Mouse (Mus musculus): Measurements from ENCODE around the gene Gm49354. TPM values are rescaled to one million over a fixed set of nuclear protein-coding genes. Genes with fewer than 3 reads are reported as not detected.
"Not testable (repeated sequence)": the region's sequence is repeated elsewhere in the genome, so short reads cannot be mapped to it uniquely, and the experiment has no call there.

Gm49354 gene
- polyA plus RNA-seq, 1 experiment from 2014 or later = not detected

GRCm38 (mm10) chr13:59733936-59734335 lies 48.1 kb downstream of the Gm49354 start:
- no peaks in the 10 kb centered on the region for H3K36me3 ChIP-seq (ENCODE audit: control insufficient read depth, insufficient read depth, low read length)
- ATAC-seq (no peak), DNase-seq (ENCODE audit: low spot score) (no peak)
- no peaks in the 10 kb centered on the region for H3K4me1 ChIP-seq (ENCODE audit: control insufficient read depth, insufficient read depth, low read length)
- no peaks in the 10 kb centered on the region for H3K27me3 ChIP-seq (replicated peaks; ENCODE audit: control insufficient read depth, insufficient read depth, low read length)
- 81% methylated on average over 2 of the region's 4 CpGs for WGBS
- no peaks in the 10 kb centered on the region for H3K9me3 ChIP-seq (replicated peaks; ENCODE audit: control insufficient read depth, low read length)
- H3K4me3 ChIP-seq (ENCODE audit: low read depth, low read length) = no peak overlapping the region
- no peak overlapping the region for H3K4me2 ChIP-seq (ENCODE audit: low read length)
- no peak overlapping the region for H3K27ac ChIP-seq (ENCODE audit: low read depth, low read length)
- no peak overlapping the region for H3K9ac ChIP-seq (ENCODE audit: low read length)

GRCm38 (mm10) chr13:59731652-59732051 lies 50.4 kb downstream of the Gm49354 start, which contains the start of gene Spata31d1d:
Gene Spata31d1d (minus strand): TSS chr13:59731752.
- WGBS = 42% methylated on average over 6 of the region's 7 CpGs
- Histone ChIP-seq H3K27me3 (replicated peaks; ENCODE audit: control insufficient read depth, insufficient read depth, low read length) (no peaks in the 10 kb centered on the region), H3K4me2 (ENCODE audit: low read length) (no peak within 1 kb of the TSS), H3K9me3 (replicated peaks; ENCODE audit: control insufficient read depth, low read length) (no peaks in the 10 kb centered on the region), H3K27ac (ENCODE audit: low read depth, low read length) (no peak within 1 kb of the TSS), H3K9ac (ENCODE audit: low read length) (no peak within 1 kb of the TSS), H3K36me3 (ENCODE audit: control insufficient read depth, insufficient read depth, low read length) (no peaks in the 10 kb centered on the region), H3K4me3 (ENCODE audit: low read depth, low read length) (no peak within 1 kb of the TSS), H3K4me1 (ENCODE audit: control insufficient read depth, insufficient read depth, low read length) (no peaks in the 10 kb centered on the region)
- no peak for DNase-seq (ENCODE audit: low spot score)
- no peak for ATAC-seq

- H3K9ac ChIP-seq (ENCODE audit: low read length) = no peak overlapping the region
- peak; percentile 85 for ATAC-seq
- WGBS = 25% methylated on average over 7 of the region's 7 CpGs
Observed at GRCm38 (mm10) chr13:59728378-59729093, 53.5 kb downstream of the Gm49354 start.

GRCm38 (mm10) chr13:59726139-59726867 lies 55.7 kb downstream of the Gm49354 start:
- Histone ChIP-seq H3K4me2 (ENCODE audit: low read length) (peak overlapping the region; percentile 31), H3K4me3 (ENCODE audit: low read depth, low read length) (no peak overlapping the region), H3K27ac (ENCODE audit: low read depth, low read length) (no peak overlapping the region), H3K4me1 (ENCODE audit: control insufficient read depth, insufficient read depth, low read length) (peaks cover 3% of the 10 kb centered on the region; the same call in 1 of the 2 replicates), H3K27me3 (replicated peaks; ENCODE audit: control insufficient read depth, insufficient read depth, low read length) (no peaks in the 10 kb centered on the region), H3K9me3 (replicated peaks; ENCODE audit: control insufficient read depth, low read length) (no peaks in the 10 kb centered on the region), H3K36me3 (ENCODE audit: control insufficient read depth, insufficient read depth, low read length) (no peaks in the 10 kb centered on the region), H3K9ac (ENCODE audit: low read length) (no peak overlapping the region; the same call in 1 of the 2 replicates)
- WGBS = 39% methylated on average over 29 of the region's 29 CpGs
- DNase-seq (ENCODE audit: low spot score) (peak; percentile 1), ATAC-seq (no peak)

More at GRCm38 (mm10) chr13:59728378-59729093, 53.5 kb downstream of the Gm49354 start:
- no peak overlapping the region for H3K4me3 ChIP-seq (ENCODE audit: low read depth, low read length)
- no peaks in the 10 kb centered on the region for H3K9me3 ChIP-seq (replicated peaks; ENCODE audit: control insufficient read depth, low read length)
- H3K27ac ChIP-seq (ENCODE audit: low read depth, low read length) = no peak overlapping the region
- peaks cover 3% of the 10 kb centered on the region; the same call in 1 of the 2 replicates for H3K4me1 ChIP-seq (ENCODE audit: control insufficient read depth, insufficient read depth, low read length)
- DNase-seq (ENCODE audit: low spot score) = peak; percentile 92
- no peaks in the 10 kb centered on the region for H3K27me3 ChIP-seq (replicated peaks; ENCODE audit: control insufficient read depth, insufficient read depth, low read length)
- H3K36me3 ChIP-seq (ENCODE audit: control insufficient read depth, insufficient read depth, low read length) = no peaks in the 10 kb centered on the region
- no peak overlapping the region for H3K4me2 ChIP-seq (ENCODE audit: low read length)

GRCm38 (mm10) chr13:59722089-59722488 lies 60.0 kb downstream of the Gm49354 start:
- not testable (repeated sequence) for DNase-seq (ENCODE audit: low spot score)
- whole genome bisulfite sequencing = 79% methylated on average over 1 of the region's 1 CpGs

GRCm38 (mm10) chr13:59719475-59719874 lies 62.6 kb downstream of the Gm49354 start:
- Histone ChIP-seq H3K36me3 (ENCODE audit: control insufficient read depth, insufficient read depth, low read length) (no peaks in the 10 kb centered on the region), H3K27me3 (replicated peaks; ENCODE audit: control insufficient read depth, insufficient read depth, low read length) (no peaks in the 10 kb centered on the region), H3K4me1 (ENCODE audit: control insufficient read depth, insufficient read depth, low read length) (no peaks in the 10 kb centered on the region), H3K9ac (ENCODE audit: low read length) (no peak overlapping the region), H3K4me2 (ENCODE audit: low read length) (no peak overlapping the region), H3K9me3 (replicated peaks; ENCODE audit: control insufficient read depth, low read length) (no peaks in the 10 kb centered on the region), H3K4me3 (ENCODE audit: low read depth, low read length) (no peak overlapping the region), H3K27ac (ENCODE audit: low read depth, low read length) (no peak overlapping the region)
- no peak for DNase-seq (ENCODE audit: low spot score)
- 85% methylated on average over 1 of the region's 1 CpGs for WGBS
- ATAC-seq = no peak

More at GRCm38 (mm10) chr13:59722089-59722488, 60.0 kb downstream of the Gm49354 start:
- not testable (repeated sequence) for H3K4me2 ChIP-seq (ENCODE audit: low read length); H3K9ac ChIP-seq (ENCODE audit: low read length); H3K9me3 ChIP-seq (replicated peaks; ENCODE audit: control insufficient read depth, low read length); ATAC-seq; H3K27ac ChIP-seq (ENCODE audit: low read depth, low read length); H3K4me3 ChIP-seq (ENCODE audit: low read depth, low read length); H3K4me1 ChIP-seq (ENCODE audit: control insufficient read depth, insufficient read depth, low read length); H3K27me3 ChIP-seq (replicated peaks; ENCODE audit: control insufficient read depth, insufficient read depth, low read length); H3K36me3 ChIP-seq (ENCODE audit: control insufficient read depth, insufficient read depth, low read length)

GRCm38 (mm10) chr13:59718857-59719440 lies 63.1 kb downstream of the Gm49354 start:
- H3K27me3 ChIP-seq (replicated peaks; ENCODE audit: control insufficient read depth, insufficient read depth, low read length); H3K9ac ChIP-seq (ENCODE audit: low read length); DNase-seq (ENCODE audit: low spot score); H3K4me3 ChIP-seq (ENCODE audit: low read depth, low read length); H3K9me3 ChIP-seq (replicated peaks; ENCODE audit: control insufficient read depth, low read length); H3K36me3 ChIP-seq (ENCODE audit: control insufficient read depth, insufficient read depth, low read length); H3K27ac ChIP-seq (ENCODE audit: low read depth, low read length); H3K4me2 ChIP-seq (ENCODE audit: low read length); ATAC-seq; H3K4me1 ChIP-seq (ENCODE audit: control insufficient read depth, insufficient read depth, low read length): not testable (repeated sequence)
- 49% methylated on average over 6 of the region's 6 CpGs for WGBS

GRCm38 (mm10) chr13:59713710-59714109 lies 68.3 kb downstream of the Gm49354 start:
- H3K9ac ChIP-seq (ENCODE audit: low read length) = no peak overlapping the region
- no peaks in the 10 kb centered on the region for H3K9me3 ChIP-seq (replicated peaks; ENCODE audit: control insufficient read depth, low read length)
- no peaks in the 10 kb centered on the region for H3K27me3 ChIP-seq (replicated peaks; ENCODE audit: control insufficient read depth, insufficient read depth, low read length)
- ATAC-seq (no peak), DNase-seq (ENCODE audit: low spot score) (no peak)
- 57% methylated on average over 3 of the region's 3 CpGs for WGBS
- H3K4me3 ChIP-seq (ENCODE audit: low read depth, low read length) = no peak overlapping the region
- H3K27ac ChIP-seq (ENCODE audit: low read depth, low read length) = no peak overlapping the region
- no peaks in the 10 kb centered on the region for H3K4me1 ChIP-seq (ENCODE audit: control insufficient read depth, insufficient read depth, low read length)
- H3K4me2 ChIP-seq (ENCODE audit: low read length) = no peak overlapping the region
- no peaks in the 10 kb centered on the region for H3K36me3 ChIP-seq (ENCODE audit: control insufficient read depth, insufficient read depth, low read length)

All from forebrain, embryonic 14.5 days (tissue).